Mouse (Mus musculus): ENCODE measurements around the gene Selenbp1.
A peak's percentile ranks its signal among the peaks of the same experiment; 100 is the strongest.
"Not testable (repeated sequence)": the region's sequence is repeated elsewhere in the genome, so short reads cannot be mapped to it uniquely, and the experiment has no call there.

The Selenbp1 gene

DNA sequence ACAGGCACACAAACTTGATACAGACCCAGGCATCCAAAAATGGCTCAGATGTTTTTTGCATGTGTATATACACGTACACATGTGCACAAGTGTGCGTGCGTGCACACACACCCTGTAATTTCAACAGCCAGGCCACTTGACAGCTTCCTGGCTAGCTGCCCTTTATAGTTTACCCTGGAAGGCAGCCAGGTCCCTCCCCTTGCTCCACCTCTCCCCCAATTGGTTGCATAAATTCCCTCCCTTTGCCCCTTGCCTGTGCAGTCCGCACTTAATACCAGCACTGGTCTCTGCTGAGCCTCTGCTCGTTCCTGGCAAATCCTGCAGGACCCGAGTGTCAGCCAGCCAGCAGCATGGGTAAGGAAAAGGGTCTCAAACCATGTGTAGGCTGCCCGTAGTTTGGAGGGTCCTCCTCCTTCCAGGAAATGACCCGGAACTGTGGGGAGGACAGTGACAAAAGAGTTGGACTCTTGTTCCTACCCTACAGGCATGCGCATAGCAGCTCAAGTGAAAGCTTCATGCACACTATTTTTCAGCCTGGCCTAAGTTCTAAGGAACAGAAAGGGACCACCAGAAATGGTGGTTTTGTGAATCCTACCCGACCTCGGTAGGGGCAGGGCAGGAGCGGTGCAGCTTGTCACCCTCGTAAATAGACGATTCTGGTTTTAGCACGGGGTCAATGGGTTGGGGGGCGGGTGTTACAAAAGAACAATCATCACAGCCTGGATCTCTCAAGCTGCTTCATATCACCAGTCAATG is at the start of gene Selenbp1:
Gene Selenbp1, plus strand, starts transcription at position 248 of the 756 bp plus-strand sequence.
- no peak for DNase-seq (ENCODE audit: low read depth, low spot score)

DNA sequence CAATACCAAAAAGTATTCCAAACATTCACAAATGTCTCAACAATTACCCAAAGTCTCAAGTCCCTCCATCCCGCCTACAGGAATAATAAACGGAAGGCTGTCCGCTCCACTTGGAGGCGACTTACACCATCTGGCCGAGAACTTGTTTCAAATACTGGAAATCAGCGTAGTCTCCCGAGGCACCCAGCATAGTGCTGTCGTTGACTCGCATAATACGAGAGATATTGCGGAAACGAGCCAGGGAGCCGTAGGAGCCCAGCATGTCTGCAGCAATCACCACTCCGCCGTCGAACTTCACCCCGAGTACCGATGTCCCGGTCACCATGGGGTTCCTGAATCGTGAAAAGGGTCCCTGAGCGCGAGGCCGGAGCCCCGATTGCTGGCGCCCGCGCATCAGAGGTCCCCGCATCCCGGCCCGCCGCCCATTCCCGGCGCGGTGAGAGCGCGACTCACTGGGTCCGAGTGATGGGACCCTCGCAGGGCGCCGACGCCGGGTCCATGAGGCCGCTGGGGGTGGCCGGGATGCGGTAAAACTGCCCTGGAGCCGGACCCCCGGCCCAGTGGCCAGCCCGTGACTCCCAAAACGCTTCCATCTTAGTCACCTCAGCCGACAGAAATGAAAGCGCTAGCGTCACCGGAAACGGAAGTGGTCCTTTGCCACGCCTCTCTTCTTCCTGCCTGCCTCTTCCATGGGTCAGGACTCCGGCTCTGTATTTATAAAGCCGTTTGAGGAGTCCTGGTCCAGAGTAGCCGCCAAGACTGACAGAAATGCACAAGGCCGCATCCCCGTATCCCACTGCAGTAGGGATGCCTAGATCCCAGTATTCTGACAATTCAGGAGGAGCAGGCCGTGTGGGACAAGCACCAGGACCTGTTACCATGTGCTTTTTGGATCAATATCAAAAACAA is 46.3 kb upstream of the Selenbp1 start, which contains the start of gene Psmb4:
Gene Psmb4, minus strand, starts transcription at position 646 of the 909 bp plus-strand sequence.
- peak; percentile 87 for DNase-seq (ENCODE audit: low read depth, low spot score)

DNA sequence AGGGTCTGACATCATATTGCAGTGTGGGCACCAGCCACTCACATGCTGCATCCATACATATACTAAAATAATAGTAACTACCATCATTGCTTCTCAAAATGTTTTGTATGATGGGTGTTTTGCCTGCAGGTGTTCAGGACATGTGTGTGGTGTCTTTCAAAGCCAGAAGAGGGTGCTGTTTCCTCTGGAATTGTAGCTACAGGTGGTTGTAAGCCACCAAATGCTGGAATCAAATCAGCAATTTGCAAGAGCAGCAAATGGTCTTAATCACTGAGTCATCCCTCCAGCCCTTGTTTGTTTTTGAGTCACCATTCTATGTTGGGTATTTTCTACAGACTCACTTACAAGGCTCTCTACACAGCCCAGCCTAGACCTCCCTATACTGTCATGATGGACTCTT is 44.3 kb upstream of the Selenbp1 start:
- peak; percentile 26 for DNase-seq (ENCODE audit: low read depth, low spot score)

DNA sequence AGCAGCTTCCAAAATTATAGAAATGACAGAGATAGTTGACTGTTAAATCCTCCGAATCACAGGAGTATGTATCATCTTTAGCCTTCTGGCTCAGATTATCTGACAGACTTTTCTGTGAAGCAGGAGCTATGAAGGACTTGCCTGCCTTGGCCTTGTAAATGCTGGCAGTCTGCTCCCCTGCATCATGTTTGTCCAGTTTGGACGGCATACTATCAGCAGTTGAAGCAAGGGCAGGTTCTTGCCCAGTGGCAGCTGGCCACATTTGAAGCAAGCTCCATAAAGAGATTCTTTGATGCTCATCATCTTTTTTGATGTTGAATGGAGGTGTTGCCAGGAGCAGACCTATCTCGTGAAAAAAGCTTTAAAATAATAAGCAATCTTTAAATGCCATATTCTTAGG is 38.8 kb upstream of the Selenbp1 start:
- DNase-seq (ENCODE audit: low read depth, low spot score) = no peak

DNA sequence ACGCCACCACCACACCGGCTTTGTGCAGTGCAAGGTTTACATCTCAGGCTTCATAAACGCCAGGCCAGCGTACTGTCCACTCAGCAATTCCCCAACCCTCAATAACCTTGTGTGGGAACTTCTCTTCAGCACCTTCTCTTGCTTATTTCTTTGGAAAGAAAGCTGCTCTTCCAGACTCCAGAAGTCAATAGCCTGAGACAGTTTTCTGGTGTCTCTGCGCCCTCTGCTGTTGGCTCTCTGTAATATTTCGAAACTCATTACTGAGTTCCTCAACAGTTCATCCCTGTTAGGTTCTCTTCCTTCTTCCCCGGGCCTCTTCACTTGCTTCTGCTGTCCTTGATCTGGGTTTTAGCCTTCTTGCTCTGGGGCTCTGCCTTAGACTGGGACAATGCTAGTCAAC is 30.1 kb upstream of the Selenbp1 start:
- DNase-seq (ENCODE audit: low read depth, low spot score) = peak; percentile 22

DNA sequence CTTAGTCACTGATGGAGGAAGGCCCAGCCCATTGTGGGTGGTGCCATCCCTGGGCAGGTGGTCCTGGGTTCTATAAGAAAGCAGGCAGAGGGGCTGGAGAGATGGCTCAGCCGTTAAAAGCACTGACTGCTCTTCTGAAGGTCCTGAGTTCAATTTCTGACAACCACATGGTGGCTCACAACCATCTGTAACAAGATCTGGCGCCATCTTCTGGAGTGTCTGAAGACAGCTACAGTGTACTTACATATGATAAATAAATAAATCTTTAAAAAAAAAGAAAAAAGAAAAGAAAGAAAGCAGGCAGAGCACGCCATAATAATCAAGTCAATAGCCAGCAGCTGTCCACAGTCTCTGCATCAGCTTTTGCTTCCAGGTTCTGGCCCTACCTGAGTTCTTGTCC is 28.1 kb upstream of the Selenbp1 start:
- not testable (repeated sequence) for DNase-seq (ENCODE audit: low read depth, low spot score)

DNA sequence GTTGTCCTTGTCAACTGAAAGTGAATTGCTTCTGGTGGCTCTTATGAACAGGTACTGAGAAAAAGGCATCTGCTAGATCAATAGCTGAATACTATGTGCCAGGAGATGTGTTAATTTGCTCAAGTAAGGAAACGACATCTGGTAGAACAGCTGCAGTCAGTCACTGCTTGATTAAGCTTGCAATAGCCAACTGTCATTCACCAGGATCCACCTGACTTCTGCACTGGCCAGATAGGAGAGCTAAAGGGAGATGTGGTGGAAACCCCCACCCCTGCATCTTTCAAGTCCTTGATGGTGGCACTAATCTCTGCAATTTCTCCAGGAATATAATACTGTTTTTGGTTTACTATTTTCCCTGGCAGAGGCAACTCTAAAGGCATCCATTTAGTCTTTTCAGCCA is 26.4 kb upstream of the Selenbp1 start:
- no peak for DNase-seq (ENCODE audit: low read depth, low spot score)

DNA sequence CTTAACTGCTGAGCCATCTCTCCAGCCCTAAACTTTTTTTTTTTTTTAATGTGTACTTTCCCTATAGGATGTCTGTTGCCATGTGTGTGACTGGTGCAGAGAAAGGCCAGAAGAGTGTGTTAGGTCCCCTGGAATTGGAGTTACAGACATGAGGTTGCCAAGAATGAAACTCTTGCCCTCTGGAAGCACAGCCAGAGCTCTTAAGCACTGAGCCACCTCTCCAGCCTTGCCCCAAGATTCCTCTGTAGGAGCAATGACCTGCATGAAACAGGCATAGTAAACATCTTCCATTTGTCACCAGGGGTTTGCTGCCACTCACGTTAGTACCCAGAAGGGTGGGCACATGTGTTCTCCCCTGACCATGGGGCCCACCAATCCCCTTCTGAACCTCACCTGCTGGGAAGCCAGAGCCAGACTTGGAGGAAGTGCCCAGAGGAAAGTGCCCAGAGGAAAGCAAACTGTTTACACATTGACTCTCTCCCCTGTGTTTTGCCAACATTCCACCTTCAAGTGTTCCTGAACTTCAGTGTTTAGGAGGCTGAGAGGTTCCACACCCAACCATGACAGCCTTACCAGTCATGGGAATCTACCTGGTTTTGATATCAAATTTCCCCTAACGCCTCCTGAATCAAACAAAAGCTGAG is 21.7 kb upstream of the Selenbp1 start:
- DNase-seq (ENCODE audit: low read depth, low spot score) = no peak

DNA sequence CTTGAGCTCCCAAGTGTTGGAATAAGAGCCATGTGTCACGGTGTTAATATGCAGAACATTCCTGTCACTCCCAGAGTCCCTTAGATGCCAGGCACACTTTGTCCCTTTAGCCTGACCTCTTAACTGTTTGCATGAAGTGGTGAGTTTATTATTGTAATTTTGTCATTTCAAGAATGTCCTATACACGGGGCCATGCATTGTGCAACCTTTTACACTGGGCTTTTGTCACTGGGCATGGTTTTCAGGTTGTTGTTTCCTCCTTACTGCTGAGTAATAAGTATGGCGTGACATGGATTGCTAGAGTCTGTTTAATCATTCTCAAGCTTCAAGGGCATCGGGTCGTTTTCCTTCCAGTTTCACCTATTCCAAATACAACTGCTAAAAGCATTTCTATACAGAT is 19.1 kb upstream of the Selenbp1 start:
- no peak for DNase-seq (ENCODE audit: low read depth, low spot score)

DNA sequence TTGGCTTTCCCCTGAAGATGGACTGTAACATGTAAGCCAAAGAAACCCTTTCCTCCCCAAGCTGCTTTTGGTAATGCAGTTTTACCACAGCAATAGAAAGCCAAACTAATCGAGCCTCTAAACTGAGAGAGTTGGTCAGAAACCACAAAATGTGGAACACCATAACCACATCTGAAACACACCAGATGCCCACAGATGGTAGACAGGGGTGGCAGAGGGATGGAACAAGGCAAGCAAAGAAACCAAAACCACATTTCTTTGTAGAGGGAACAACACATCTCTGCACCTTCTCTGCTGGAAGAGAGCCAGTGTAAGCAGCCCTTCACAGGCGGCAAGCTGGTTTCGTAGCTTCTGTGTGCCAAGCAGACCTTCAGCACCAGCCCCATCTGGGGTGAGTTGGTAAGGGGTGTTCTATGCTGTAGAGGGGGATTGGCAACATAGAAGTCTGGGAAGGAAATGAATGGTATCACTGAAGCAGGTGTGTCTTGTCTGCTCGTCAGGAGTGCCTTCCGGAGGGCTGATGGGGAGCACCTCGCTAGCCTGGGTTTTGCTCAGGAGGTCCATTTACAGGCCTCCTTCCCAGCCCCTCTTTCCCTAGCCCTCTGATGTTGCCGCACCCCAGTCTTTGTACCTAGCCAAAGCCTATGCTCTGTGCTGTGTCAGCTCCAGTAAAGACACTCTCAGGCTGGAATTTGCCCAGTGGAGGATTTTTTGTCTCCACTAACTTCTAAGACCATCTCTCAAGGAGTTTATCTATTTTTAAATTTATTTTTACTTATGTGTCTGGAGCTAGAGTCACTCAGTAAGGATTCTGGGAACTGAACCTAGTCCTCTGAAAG is 16.7 kb upstream of the Selenbp1 start:
- DNase-seq (ENCODE audit: low read depth, low spot score) = no peak

DNA sequence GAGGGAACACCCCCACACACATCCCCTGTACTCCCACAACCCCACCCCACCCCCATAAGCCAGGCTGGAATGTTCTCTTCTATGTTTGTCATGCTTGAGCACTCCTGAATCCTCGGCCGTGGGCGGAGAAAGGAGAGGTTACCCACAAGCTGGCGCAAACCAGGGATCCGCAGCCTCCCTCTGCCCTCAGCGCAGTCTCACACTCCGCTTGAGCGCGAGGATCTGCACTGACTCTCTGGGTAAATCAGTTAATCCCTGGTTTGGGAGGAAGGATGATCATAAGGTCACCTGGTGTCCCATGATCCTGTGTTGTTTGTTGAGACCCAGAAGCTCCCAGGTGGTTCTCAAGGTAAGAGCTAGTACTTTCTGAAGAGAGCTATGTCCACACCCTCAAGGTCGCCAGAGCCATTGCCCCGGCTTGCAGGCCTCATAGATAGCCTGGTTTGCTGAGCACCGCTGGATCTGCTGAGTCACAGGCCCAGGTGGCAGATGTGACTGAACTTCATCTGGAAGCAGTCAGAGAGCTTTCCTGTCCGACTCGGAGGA is 15.0 kb upstream of the Selenbp1 start:
- DNase-seq (ENCODE audit: low read depth, low spot score) = peak; percentile 46

DNA sequence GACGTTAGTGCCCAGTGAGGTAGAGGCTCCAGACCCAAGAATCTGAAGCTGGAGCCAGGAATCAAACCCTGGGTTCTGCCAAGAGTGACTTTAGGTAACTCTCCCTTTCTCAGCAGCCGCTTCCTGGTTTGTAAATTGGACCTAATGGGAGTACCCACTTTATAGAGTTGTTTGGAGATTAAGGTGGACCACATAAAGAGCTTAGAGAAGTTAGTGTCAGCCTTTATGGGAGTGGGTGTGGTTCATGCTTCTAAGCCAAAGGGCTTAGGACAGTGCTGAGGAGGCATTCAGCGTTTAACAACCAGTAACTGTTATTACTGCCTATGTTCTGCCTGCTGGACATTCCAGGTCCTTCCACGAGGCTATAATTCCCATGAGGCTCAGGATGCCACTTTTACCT is 14.0 kb upstream of the Selenbp1 start:
- DNase-seq (ENCODE audit: low read depth, low spot score) = no peak

DNA sequence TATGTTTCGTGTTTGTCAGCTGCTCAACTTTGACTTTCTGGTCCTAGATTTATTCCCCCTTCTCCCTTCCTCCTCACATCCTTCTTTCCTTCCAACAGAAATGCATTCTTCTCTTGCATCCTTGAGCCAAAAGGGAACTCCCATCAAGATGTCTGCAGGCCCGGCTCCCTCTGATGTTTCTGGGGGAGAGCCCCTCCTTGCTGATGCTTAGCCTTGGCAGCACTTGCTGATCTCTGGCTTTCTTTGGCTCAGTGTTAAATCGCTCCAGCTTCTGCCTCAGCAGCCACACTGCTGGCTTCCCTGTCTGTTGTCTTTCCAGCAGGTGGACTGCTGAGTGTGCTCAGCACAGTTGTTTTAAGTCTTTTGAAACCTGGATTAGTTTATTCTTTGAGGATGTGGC is 11.8 kb upstream of the Selenbp1 start:
- DNase-seq (ENCODE audit: low read depth, low spot score) = no peak

DNA sequence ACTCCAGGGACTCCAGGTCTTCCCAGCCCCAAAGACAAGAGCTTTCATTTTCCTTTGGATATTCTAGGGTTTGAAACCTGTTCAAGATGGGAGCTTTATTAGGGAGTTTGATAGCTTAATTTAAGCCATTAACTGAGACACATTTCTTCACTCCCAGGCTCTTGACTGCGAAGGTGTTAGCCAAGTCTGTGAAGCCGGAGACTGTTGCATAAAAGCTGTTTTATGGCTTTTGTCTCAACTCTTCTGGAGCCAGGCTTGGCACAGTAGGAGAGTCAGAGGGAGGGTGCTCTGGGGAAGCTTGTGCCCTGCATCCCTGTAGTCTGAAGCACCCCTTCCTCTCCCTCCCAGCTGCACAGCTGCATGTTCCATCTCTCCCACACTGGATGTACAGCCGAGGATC is 10.5 kb upstream of the Selenbp1 start:
- no peak for DNase-seq (ENCODE audit: low read depth, low spot score)

DNA sequence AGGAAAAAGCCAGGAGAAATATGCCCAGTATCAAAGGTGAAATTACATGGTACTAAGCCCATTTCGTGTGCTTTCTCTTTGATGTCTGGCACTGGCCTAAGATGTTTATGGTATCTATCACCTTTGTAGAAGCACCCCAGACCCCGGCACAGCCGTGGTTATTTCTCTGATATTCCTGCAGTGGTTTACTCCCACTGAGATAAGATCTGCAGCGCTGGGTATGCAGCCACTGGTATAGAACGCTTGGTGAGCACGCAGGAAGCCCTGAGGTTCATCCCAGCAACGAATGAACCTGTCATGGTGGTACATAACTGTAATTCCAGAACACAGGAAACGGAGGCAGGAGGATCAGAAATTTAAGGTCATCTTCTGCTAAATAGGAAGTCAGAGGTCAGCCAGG is 8.2 kb upstream of the Selenbp1 start:
- no peak for DNase-seq (ENCODE audit: low read depth, low spot score)

DNA sequence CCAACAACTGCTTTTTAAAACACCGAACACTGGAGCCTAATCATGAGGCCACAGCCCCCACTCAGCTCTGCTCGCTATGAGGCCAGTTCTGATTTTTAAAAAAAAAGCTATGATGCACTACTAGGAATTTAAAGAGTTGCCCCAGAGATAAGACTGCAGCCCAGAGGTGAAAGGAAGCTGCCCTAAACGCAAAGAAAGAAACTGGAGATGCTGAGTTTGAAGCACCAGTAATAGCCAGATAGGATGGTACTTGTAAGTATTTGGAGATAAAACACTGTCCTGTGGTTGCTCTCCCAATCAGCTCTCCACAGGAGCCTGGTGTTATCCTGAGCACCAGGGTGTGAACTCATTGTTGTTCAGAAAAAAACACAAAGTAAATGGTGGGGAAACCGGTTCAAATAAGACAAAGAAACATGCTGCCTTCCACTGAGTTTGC is 6.5 kb upstream of the Selenbp1 start:
- DNase-seq (ENCODE audit: low read depth, low spot score) = not testable (repeated sequence)

DNA sequence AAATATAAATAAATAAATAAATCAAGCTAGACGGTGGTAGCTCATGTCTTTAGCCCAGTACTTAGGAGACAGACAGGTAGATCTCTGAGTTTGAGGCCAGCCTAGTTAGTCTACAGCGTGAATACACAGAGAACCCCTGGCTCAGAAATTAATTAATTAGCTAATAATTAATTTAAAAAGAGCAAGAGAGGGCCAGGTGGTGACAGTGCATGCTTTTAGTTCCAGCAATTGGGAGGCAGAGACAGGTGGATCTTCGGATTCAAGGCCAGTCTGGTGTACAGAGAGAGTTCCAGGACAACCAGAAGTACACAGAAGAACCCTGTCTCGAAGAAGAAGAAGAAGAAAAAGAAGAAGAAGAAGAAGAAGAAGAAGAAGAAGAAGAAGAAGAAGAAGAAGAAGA is 3.9 kb upstream of the Selenbp1 start:
- DNase-seq (ENCODE audit: low read depth, low spot score) = not testable (repeated sequence)

DNA sequence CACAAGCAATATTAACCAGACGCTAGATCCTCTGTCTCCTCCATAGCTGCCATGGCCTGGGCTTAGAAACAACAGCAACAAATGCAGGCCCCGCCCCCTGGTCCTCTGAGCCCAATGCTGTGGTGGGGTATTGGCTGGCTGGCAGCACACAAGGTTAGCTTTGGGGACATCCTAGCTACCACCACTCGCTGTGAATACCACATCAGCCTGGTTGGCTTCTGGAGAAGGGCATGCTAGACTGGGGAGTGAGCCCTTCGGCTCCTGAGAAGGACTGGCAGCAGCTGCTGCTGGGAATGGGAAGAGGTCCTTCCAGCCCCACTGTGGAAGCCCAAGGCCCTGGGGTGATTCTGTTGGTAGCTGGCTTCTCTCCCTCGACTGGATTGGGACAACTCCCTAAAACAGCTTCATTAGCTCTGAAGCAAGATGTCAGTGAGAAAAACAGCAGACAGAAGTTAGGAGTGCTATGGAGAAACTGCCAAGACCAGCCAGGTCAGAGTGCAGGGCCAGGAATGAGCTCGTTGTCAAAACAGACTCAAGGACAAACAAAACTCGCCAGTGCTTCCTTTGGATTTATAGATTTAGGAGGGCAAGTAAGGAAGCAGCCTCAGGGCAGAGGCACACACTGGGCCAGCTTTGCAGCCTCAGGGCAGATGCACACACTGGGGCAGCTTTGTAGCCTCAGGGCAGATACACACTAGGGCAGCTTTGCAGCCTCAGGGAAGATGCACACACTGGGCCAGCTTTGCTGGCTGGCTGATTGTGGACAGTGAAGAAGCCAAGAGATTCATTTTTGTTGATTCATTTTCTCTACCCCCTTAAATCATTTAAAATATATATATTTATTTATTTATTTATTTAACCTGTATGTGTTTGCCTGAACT is 2.2 kb upstream of the Selenbp1 start:
- DNase-seq (ENCODE audit: low read depth, low spot score) = not testable (repeated sequence)

DNA sequence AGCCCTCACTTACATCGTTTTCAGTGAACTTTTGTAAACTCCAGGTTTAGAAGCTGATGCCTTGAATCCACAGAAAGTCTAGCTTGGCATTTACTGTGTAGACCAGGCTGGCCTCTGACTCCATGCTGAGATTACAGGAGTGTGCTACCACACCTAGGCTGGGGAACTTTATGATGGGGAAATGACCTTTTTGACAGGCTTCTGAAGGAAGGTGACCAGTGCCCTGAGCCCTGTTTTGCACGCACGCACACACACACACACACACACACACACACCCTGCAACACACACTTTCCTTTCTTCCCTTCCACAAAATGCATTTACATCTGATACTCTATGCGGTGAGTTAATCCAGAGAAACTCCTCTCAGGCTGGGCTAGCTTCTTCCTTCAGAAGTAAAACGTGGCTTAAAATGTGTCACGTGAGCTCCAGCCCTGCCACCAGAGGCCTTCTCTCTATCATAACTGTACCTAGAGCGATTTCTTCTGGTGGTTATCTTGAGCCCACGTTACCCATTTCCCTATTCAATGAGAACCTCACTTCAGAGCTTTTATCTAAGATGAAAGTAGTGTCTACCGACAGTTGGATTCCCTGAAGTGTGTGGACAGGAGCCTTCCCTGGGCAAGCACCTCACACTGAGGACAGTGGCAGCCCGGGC is 1.3 kb upstream of the Selenbp1 start:
- not testable (repeated sequence) for DNase-seq (ENCODE audit: low read depth, low spot score)

Data from c-Kit-negative CD71-positive TER-119-positive erythroid progenitor cells, embryonic 14.5 days (primary cell).